Mouse (Mus musculus) forebrain, embryonic 13.5 days (tissue): ENCODE results near the gene Sat1. TPM values are rescaled to one million over a fixed set of nuclear protein-coding genes. Genes with fewer than 3 reads are reported as not detected.

Experiments
- polyA plus RNA-seq: library from polyadenylated mRNA; unstranded; fragments of >200 nt; fragmentation: Nextera tagmentation; extraction: Ambion mirVana; gene quantifications from 2 replicates; pipeline ENCODE4 v1.2.1, GENCODE M21; 2015

Gene Sat1
- polyA plus RNA-seq, 1 experiment from 2014 or later = 64.3 TPM

Other genes with a start within 250 kb of the Sat1 start
- not detected in 2 replicates for gene Magea8, start 220.6 kb downstream of the Sat1 start, polyA plus RNA-seq
- gene Magea5, start 153.3 kb downstream of the Sat1 start, polyA plus RNA-seq = not detected in 2 replicates
- not detected in 2 replicates for gene Magea1, start 126.7 kb downstream of the Sat1 start, polyA plus RNA-seq
- gene Magea2, start 122.8 kb downstream of the Sat1 start, polyA plus RNA-seq = not detected in 2 replicates
- gene Cldn34b2, start 88.0 kb downstream of the Sat1 start, polyA plus RNA-seq = not detected in 2 replicates
- gene Acot9, start 46.0 kb upstream of the Sat1 start, polyA plus RNA-seq = 21.2 and 22.1 TPM in 2 replicates
- 155 and 162 TPM in 2 replicates for gene Prdx4, start 124.3 kb upstream of the Sat1 start, polyA plus RNA-seq